Mouse (Mus musculus): ENCODE data around the gene Slc16a11. TPM values are rescaled to one million over a fixed set of nuclear protein-coding genes. Genes with fewer than 3 reads are reported as not detected.

Slc16a11 gene
- polyA plus RNA-seq, 1 experiment from 2014 or later, result 1.3 TPM

- Histone ChIP-seq H3K27me3 (ENCODE audit: low read depth, poor library complexity, severe bottlenecking) (peaks cover 20% of the 10 kb centered on the region), H3K27ac (replicated peaks) (no peak overlapping the region), H3K9me3 (replicated peaks) (no peaks in the 10 kb centered on the region), H3K4me3 (no peak overlapping the region), H3K36me3 (no peaks in the 10 kb centered on the region), H3K4me1 (peaks cover 6% of the 10 kb centered on the region)
- WGBS, result 85% methylated on average over 5 of the region's 5 CpGs
- DNase-seq (ENCODE audit: low spot score), result no peak
Measured at GRCm38 (mm10) chr11:70208778-70209388, 3.7 kb upstream of the Slc16a11 start.

- Histone ChIP-seq H3K4me3 (no peak overlapping the region), H3K27me3 (ENCODE audit: low read depth, poor library complexity, severe bottlenecking) (peaks cover 38% of the 10 kb centered on the region), H3K27ac (replicated peaks) (no peak overlapping the region), H3K4me1 (peaks cover 24% of the 10 kb centered on the region), H3K36me3 (no peaks in the 10 kb centered on the region), H3K9me3 (replicated peaks) (no peaks in the 10 kb centered on the region)
- 95% methylated on average over 2 of the region's 2 CpGs for WGBS
- DNase-seq (ENCODE audit: low spot score), result no peak
Measured at GRCm38 (mm10) chr11:70210681-70211080, 1.9 kb upstream of the Slc16a11 start.

- Histone ChIP-seq H3K9me3 (replicated peaks) (no peaks in the 10 kb centered on the region), H3K4me1 (peaks cover 25% of the 10 kb centered on the region), H3K4me3 (no peak overlapping the region), H3K27me3 (ENCODE audit: low read depth, poor library complexity, severe bottlenecking) (peaks cover 51% of the 10 kb centered on the region), H3K27ac (replicated peaks) (no peak overlapping the region), H3K36me3 (peaks cover 2% of the 10 kb centered on the region; the same call in 1 of the 2 replicates)
- 80% methylated on average over 6 of the region's 6 CpGs for WGBS
- DNase-seq (ENCODE audit: low spot score), result no peak
Measured at GRCm38 (mm10) chr11:70211972-70212371, 580 bp upstream of the Slc16a11 start.

- no peaks in the 10 kb centered on the region for H3K9me3 ChIP-seq (replicated peaks)
- peaks cover 11% of the 10 kb centered on the region for H3K36me3 ChIP-seq
Measured at GRCm38 (mm10) chr11:70212896-70213295, 344 bp downstream of the Slc16a11 start.

GRCm38 (mm10) chr11:70213736-70214135 lies 1.2 kb downstream of the Slc16a11 start:
- H3K4me1 ChIP-seq, result peaks cover 29% of the 10 kb centered on the region
- WGBS, result 9% methylated on average over 26 of the region's 26 CpGs
- H3K9me3 ChIP-seq (replicated peaks), result no peaks in the 10 kb centered on the region
- no peak for DNase-seq (ENCODE audit: low spot score)
- H3K27me3 ChIP-seq (ENCODE audit: low read depth, poor library complexity, severe bottlenecking), result peaks cover 60% of the 10 kb centered on the region
- peak overlapping the region; percentile 56 for H3K4me3 ChIP-seq
- peak overlapping the region; percentile 63; the same call in 1 of the 2 replicates for H3K27ac ChIP-seq (replicated peaks)
- H3K36me3 ChIP-seq, result peaks cover 14% of the 10 kb centered on the region

More at GRCm38 (mm10) chr11:70212896-70213295, 344 bp downstream of the Slc16a11 start:
- H3K27me3 ChIP-seq (ENCODE audit: low read depth, poor library complexity, severe bottlenecking), result peaks cover 60% of the 10 kb centered on the region
- H3K4me1 ChIP-seq, result peaks cover 25% of the 10 kb centered on the region
- WGBS, result 14% methylated on average over 9 of the region's 9 CpGs
- no peak overlapping the region for H3K4me3 ChIP-seq
- no peak overlapping the region for H3K27ac ChIP-seq (replicated peaks)
- DNase-seq (ENCODE audit: low spot score), result peak; percentile 45

- peak overlapping the region; percentile 56 for H3K4me3 ChIP-seq
- no peaks in the 10 kb centered on the region for H3K9me3 ChIP-seq (replicated peaks)
- WGBS, result 2% methylated on average over 46 of the region's 46 CpGs
- peak; percentile 61 for DNase-seq (ENCODE audit: low spot score)
- peaks cover 17% of the 10 kb centered on the region for H3K36me3 ChIP-seq
- peaks cover 65% of the 10 kb centered on the region for H3K27me3 ChIP-seq (ENCODE audit: low read depth, poor library complexity, severe bottlenecking)
- peak overlapping the region; percentile 63; the same call in 1 of the 2 replicates for H3K27ac ChIP-seq (replicated peaks)
- peaks cover 35% of the 10 kb centered on the region for H3K4me1 ChIP-seq
Measured at GRCm38 (mm10) chr11:70214191-70214855, 1.8 kb downstream of the Slc16a11 start.

GRCm38 (mm10) chr11:70214856-70215209 lies 2.3 kb downstream of the Slc16a11 start:
- no peak for DNase-seq (ENCODE audit: low spot score)
- Histone ChIP-seq H3K36me3 (peaks cover 17% of the 10 kb centered on the region), H3K9me3 (replicated peaks) (no peaks in the 10 kb centered on the region), H3K27me3 (ENCODE audit: low read depth, poor library complexity, severe bottlenecking) (peaks cover 66% of the 10 kb centered on the region), H3K27ac (replicated peaks) (no peak overlapping the region), H3K4me3 (peak overlapping the region; percentile 56), H3K4me1 (peaks cover 40% of the 10 kb centered on the region)
- WGBS, result 2% methylated on average over 18 of the region's 18 CpGs

GRCm38 (mm10) chr11:70215301-70215700 lies 2.7 kb downstream of the Slc16a11 start:
- Histone ChIP-seq H3K27ac (replicated peaks) (no peak overlapping the region), H3K27me3 (ENCODE audit: low read depth, poor library complexity, severe bottlenecking) (peaks cover 66% of the 10 kb centered on the region), H3K9me3 (replicated peaks) (no peaks in the 10 kb centered on the region), H3K4me1 (peaks cover 45% of the 10 kb centered on the region), H3K36me3 (peaks cover 17% of the 10 kb centered on the region), H3K4me3 (peak overlapping the region; percentile 56; the same call in 1 of the 2 replicates)
- whole genome bisulfite sequencing, result 9% methylated on average over 22 of the region's 22 CpGs
- DNase-seq (ENCODE audit: low spot score), result no peak

GRCm38 (mm10) chr11:70216103-70216502 lies 3.6 kb downstream of the Slc16a11 start:
- no peak for DNase-seq (ENCODE audit: low spot score)
- Histone ChIP-seq H3K27me3 (ENCODE audit: low read depth, poor library complexity, severe bottlenecking) (peaks cover 66% of the 10 kb centered on the region), H3K4me3 (no peak overlapping the region), H3K4me1 (peaks cover 53% of the 10 kb centered on the region), H3K27ac (replicated peaks) (no peak overlapping the region), H3K36me3 (peaks cover 17% of the 10 kb centered on the region), H3K9me3 (replicated peaks) (no peaks in the 10 kb centered on the region)
- WGBS, result 50% methylated on average over 3 of the region's 3 CpGs

GRCm38 (mm10) chr11:70218039-70218438 lies 5.5 kb downstream of the Slc16a11 start:
- Histone ChIP-seq H3K27me3 (ENCODE audit: low read depth, poor library complexity, severe bottlenecking) (peaks cover 66% of the 10 kb centered on the region), H3K4me3 (no peak overlapping the region), H3K4me1 (peaks cover 67% of the 10 kb centered on the region), H3K36me3 (peaks cover 17% of the 10 kb centered on the region), H3K9me3 (replicated peaks) (no peaks in the 10 kb centered on the region), H3K27ac (replicated peaks) (no peak overlapping the region)
- 88% methylated on average over 4 of the region's 4 CpGs for WGBS
- no peak for DNase-seq (ENCODE audit: low spot score)

GRCm38 (mm10) chr11:70218741-70219470 lies 6.4 kb downstream of the Slc16a11 start:
- WGBS, result 86% methylated on average over 15 of the region's 15 CpGs
- no peaks in the 10 kb centered on the region for H3K9me3 ChIP-seq (replicated peaks)
- DNase-seq (ENCODE audit: low spot score), result no peak
- H3K36me3 ChIP-seq, result peaks cover 17% of the 10 kb centered on the region
- peaks cover 64% of the 10 kb centered on the region for H3K27me3 ChIP-seq (ENCODE audit: low read depth, poor library complexity, severe bottlenecking)
- H3K27ac ChIP-seq (replicated peaks), result no peak overlapping the region
- peak overlapping the region; percentile 73; the same call in 1 of the 2 replicates for H3K4me3 ChIP-seq
- H3K4me1 ChIP-seq, result peaks cover 60% of the 10 kb centered on the region

- Histone ChIP-seq H3K27me3 (ENCODE audit: low read depth, poor library complexity, severe bottlenecking) (peaks cover 64% of the 10 kb centered on the region), H3K27ac (replicated peaks) (peak overlapping the region; percentile 91), H3K4me3 (peak overlapping the region; percentile 73), H3K36me3 (peaks cover 17% of the 10 kb centered on the region), H3K4me1 (peaks cover 53% of the 10 kb centered on the region), H3K9me3 (replicated peaks) (no peaks in the 10 kb centered on the region)
- WGBS, result 54% methylated on average over 7 of the region's 7 CpGs
- no peak for DNase-seq (ENCODE audit: low spot score)
Measured at GRCm38 (mm10) chr11:70219873-70220272, 7.3 kb downstream of the Slc16a11 start.
